Mouse (Mus musculus) heart, embryonic 10.5 days (tissue): ENCODE results near the gene Prkag2. TPM values are rescaled to one million over a fixed set of nuclear protein-coding genes. Genes with fewer than 3 reads are reported as not detected.
"Not testable (repeated sequence)": the region's sequence is repeated elsewhere in the genome, so short reads cannot be mapped to it uniquely, and the experiment has no call there.

ENCODE experiments used
- DNase-seq: peaks from one replicate; pipeline ENCODE4 v3.0.0-alpha.2; 2017; ENCODE audit warnings: low spot score
- H3K27ac ChIP-seq: fragments of 300-500 bp; sonication (generic); 2 replicates; pipeline ENCODE4 v1.5.1; 2016; ENCODE audit warnings: mild to moderate bottlenecking
- H3K27me3 ChIP-seq: fragments of 300-500 bp; sonication (generic); 2 replicates; pipeline ENCODE4 v1.6.1; 2016; ENCODE audit warnings: mild to moderate bottlenecking; ENCODE audit not compliant: poor library complexity, insufficient read depth, severe bottlenecking
- H3K36me3 ChIP-seq: fragments of 300-500 bp; sonication (generic); 2 replicates; pipeline ENCODE4 v1.6.1; 2016; ENCODE audit warnings: mild to moderate bottlenecking, moderate library complexity
- H3K4me1 ChIP-seq: fragments of 300-500 bp; sonication (generic); 2 replicates; pipeline ENCODE4 v1.6.1; 2016; ENCODE audit warnings: mild to moderate bottlenecking
- H3K4me3 ChIP-seq: fragments of 300-500 bp; sonication (generic); 2 replicates; pipeline ENCODE4 v1.5.1; 2016; ENCODE audit warnings: mild to moderate bottlenecking, moderate library complexity
- H3K9me3 ChIP-seq: fragments of 300-500 bp; sonication (generic); 2 replicates; pipeline ENCODE4 v1.6.1; 2016; ENCODE audit warnings: mild to moderate bottlenecking, moderate library complexity
- WGBS: fragments of 180-500 bp; shearing (Covaris S2); methylation state at CpG from one replicate; pipeline ENCODE4 v1.1.7; 2016; 5-methylcytosine and 5-hydroxymethylcytosine counted together
- polyA plus RNA-seq: library from polyadenylated mRNA; unstranded; fragments of >200 nt; fragmentation: Nextera tagmentation; extraction: Ambion mirVana; gene quantifications from 2 replicates; pipeline ENCODE4 v1.2.1, GENCODE M21; 2016

Prkag2 gene
- polyA plus RNA-seq, 1 experiment from 2014 or later, result 65.1 TPM

GRCm38 (mm10) chr5:24822231-24822630 lies 278.2 kb downstream of the Prkag2 start:
- peaks cover 49% of the 10 kb centered on the region for H3K4me1 ChIP-seq
- H3K4me3 ChIP-seq, H3K27me3 ChIP-seq, H3K27ac ChIP-seq, H3K9me3 ChIP-seq, DNase-seq: not testable (repeated sequence)
- 94% methylated on average over 3 of the region's 3 CpGs for WGBS
- peaks cover 13% of the 10 kb centered on the region for H3K36me3 ChIP-seq

GRCm38 (mm10) chr5:24821403-24821841 lies 279.0 kb downstream of the Prkag2 start:
- H3K36me3 ChIP-seq, result peaks cover 21% of the 10 kb centered on the region
- H3K9me3 ChIP-seq, result no peaks in the 10 kb centered on the region
- no peak for DNase-seq
- H3K27ac ChIP-seq, result peak overlapping the region; percentile 56; the same call in 1 of the 2 replicates
- H3K4me1 ChIP-seq, result peaks cover 40% of the 10 kb centered on the region
- WGBS, result 55% methylated on average over 3 of the region's 3 CpGs
- no peak overlapping the region for H3K4me3 ChIP-seq
- H3K27me3 ChIP-seq, result no peaks in the 10 kb centered on the region

- no peak for DNase-seq
- H3K9me3 ChIP-seq, result no peaks in the 10 kb centered on the region
- no peak overlapping the region for H3K27ac ChIP-seq
- H3K4me1 ChIP-seq, result peaks cover 33% of the 10 kb centered on the region
- 66% methylated on average over 5 of the region's 5 CpGs for WGBS
- no peaks in the 10 kb centered on the region for H3K27me3 ChIP-seq
- H3K36me3 ChIP-seq, result peaks cover 28% of the 10 kb centered on the region
- H3K4me3 ChIP-seq, result no peak overlapping the region
Observed at GRCm38 (mm10) chr5:24820627-24821026, 279.8 kb downstream of the Prkag2 start.

- H3K4me3 ChIP-seq, result no peak overlapping the region
- H3K36me3 ChIP-seq, result peaks cover 59% of the 10 kb centered on the region
- no peaks in the 10 kb centered on the region for H3K9me3 ChIP-seq
- peaks cover 12% of the 10 kb centered on the region for H3K4me1 ChIP-seq
- no peak for DNase-seq
- WGBS, result 88% methylated on average over 4 of the region's 4 CpGs
- H3K27me3 ChIP-seq, result no peaks in the 10 kb centered on the region
- H3K27ac ChIP-seq, result no peak overlapping the region
Observed at GRCm38 (mm10) chr5:24817191-24817590, 283.3 kb downstream of the Prkag2 start.

GRCm38 (mm10) chr5:24813946-24814345 lies 286.5 kb downstream of the Prkag2 start:
- H3K4me3 ChIP-seq, result no peak overlapping the region
- no peaks in the 10 kb centered on the region for H3K4me1 ChIP-seq
- DNase-seq, result no peak
- no peaks in the 10 kb centered on the region for H3K27me3 ChIP-seq
- H3K27ac ChIP-seq, result no peak overlapping the region
- 93% methylated on average over 3 of the region's 3 CpGs for WGBS
- H3K36me3 ChIP-seq, result peaks cover 84% of the 10 kb centered on the region
- no peaks in the 10 kb centered on the region for H3K9me3 ChIP-seq

GRCm38 (mm10) chr5:24813005-24813404 lies 287.4 kb downstream of the Prkag2 start:
- Histone ChIP-seq H3K27ac (no peak overlapping the region), H3K27me3 (no peaks in the 10 kb centered on the region), H3K9me3 (no peaks in the 10 kb centered on the region), H3K36me3 (peaks cover 87% of the 10 kb centered on the region), H3K4me1 (no peaks in the 10 kb centered on the region), H3K4me3 (no peak overlapping the region)
- 77% methylated on average over 4 of the region's 4 CpGs for WGBS
- DNase-seq, result no peak

Other genes starting within 250 kb of the Prkag2 start
- gene Galntl5, start 80.8 kb upstream of the Prkag2 start, polyA plus RNA-seq, result not detected in 2 replicates
- gene Galnt11, start 121.3 kb upstream of the Prkag2 start, polyA plus RNA-seq, result 36.1 and 37.7 TPM in 2 replicates
- not detected in 2 replicates for gene E130116L18Rik, start 122.5 kb upstream of the Prkag2 start, polyA plus RNA-seq